Mouse (Mus musculus) limb, embryonic 14.5 days (tissue): ENCODE results near the gene Gm14326. TPM values are rescaled to one million over a fixed set of nuclear protein-coding genes. Genes with fewer than 3 reads are reported as not detected.
"Not testable (repeated sequence)": the region's sequence is repeated elsewhere in the genome, so short reads cannot be mapped to it uniquely, and the experiment has no call there.

Experiments
- ATAC-seq: fragments of 200-750 bp; cut with Nextera tagmentation; 2 replicates; pipeline ENCODE4 v1.8.0; 2017; ENCODE audit warnings: low read depth, moderate number of reproducible peaks, moderate TSS enrichment; ENCODE audit not compliant: low FRiP score
- DNase-seq: peaks from one replicate; pipeline ENCODE4 v3.0.0-alpha.2; 2015; ENCODE audit warnings: low spot score
- H3K27ac ChIP-seq: fragments of 300-500 bp; sonication (generic); replicated peaks from 2 replicates; pipeline ENCODE4 v1.5.1; 2014; ENCODE audit warnings: low read depth, mild to moderate bottlenecking, low read length, moderate library complexity, mixed read lengths
- H3K27me3 ChIP-seq: fragments of 300-500 bp; sonication (generic); 2 replicates; pipeline ENCODE4 v1.6.1; 2014; ENCODE audit warnings: low read length, mixed read lengths; ENCODE audit not compliant: control insufficient read depth, insufficient read depth
- H3K36me3 ChIP-seq: fragments of 300-500 bp; sonication (generic); 2 replicates; pipeline ENCODE4 v1.6.1; 2014; ENCODE audit warnings: mild to moderate bottlenecking, low read length, moderate library complexity, mixed read lengths; ENCODE audit not compliant: control insufficient read depth, insufficient read depth
- H3K4me1 ChIP-seq: fragments of 300-500 bp; sonication (generic); 2 replicates; pipeline ENCODE4 v1.6.1; 2014; ENCODE audit warnings: antibody characterized with exemption, low read length, mixed read lengths; ENCODE audit not compliant: control insufficient read depth, insufficient read depth
- H3K4me2 ChIP-seq: fragments of 300-500 bp; sonication (generic); replicated peaks from 2 replicates; pipeline ENCODE4 v1.6.1; 2014; ENCODE audit warnings: low read depth, mild to moderate bottlenecking, low read length, moderate library complexity; ENCODE audit not compliant: severe bottlenecking
- H3K4me3 ChIP-seq: fragments of 300-500 bp; sonication (generic); replicated peaks from 2 replicates; pipeline ENCODE4 v1.5.1; 2014; ENCODE audit warnings: low read length
- H3K9ac ChIP-seq: fragments of 300-500 bp; sonication (generic); 2 replicates; pipeline ENCODE4 v1.6.1; 2014; ENCODE audit warnings: mild to moderate bottlenecking, low read depth, low read length, moderate library complexity; ENCODE audit not compliant: severe bottlenecking
- H3K9me3 ChIP-seq: fragments of 300-500 bp; sonication (generic); 2 replicates; pipeline ENCODE4 v1.6.1; 2016; ENCODE audit warnings: low read length; ENCODE audit not compliant: control insufficient read depth
- WGBS: fragments of 180-500 bp; shearing (Covaris S2); extraction: QIAGEN DNeasy Blood & Tissue Kit; methylation state at CpG from one replicate; pipeline ENCODE4 v1.1.7; 2014; 5-methylcytosine and 5-hydroxymethylcytosine counted together
- polyA plus RNA-seq, 2 experiments: library from polyadenylated mRNA; depleted of rRNA in 1 of 2; stranded (reverse) in 1 of 2; unstranded in 1 of 2; fragments of >200 nt; fragmentation: Nextera tagmentation in 1 of 2; extraction: Ambion mirVana in 1 of 2; gene quantifications; 2 replicates each; pipeline versions ENCODE4 v1.2.1 to v1.2.3; 2012 to 2014

The Gm14326 gene
- polyA plus RNA-seq (2012; rRNA removed), result 7.2 and 9.6 TPM in 2 replicates
- polyA plus RNA-seq (2014; fragmentation: Nextera tagmentation; extraction: Ambion mirVana), result 19.6 and 22.1 TPM in 2 replicates

DNA sequence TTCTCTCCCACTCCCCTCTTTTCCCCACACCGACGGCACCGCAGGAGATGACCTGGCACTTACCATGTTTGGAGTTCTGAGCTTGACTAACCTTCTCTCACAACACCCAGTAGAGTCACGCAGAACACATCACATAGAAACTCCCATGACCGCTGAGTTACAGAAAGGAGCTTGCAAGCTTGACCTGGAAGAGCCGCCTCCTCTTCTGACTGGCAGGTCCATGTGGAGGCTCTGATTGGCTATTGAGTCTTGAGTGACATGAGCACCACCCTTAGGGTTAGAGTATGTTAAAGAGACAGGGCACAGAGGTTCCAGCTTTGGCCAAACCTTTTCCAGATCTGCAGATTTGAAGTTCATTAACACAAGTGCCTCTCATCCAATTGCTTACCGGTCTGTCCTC lies at the start of gene Gm14326:
Gene Gm14326 (minus strand): TSS at position 153 of the 400 bp plus-strand sequence.
- whole genome bisulfite sequencing, result 0% methylated on average over 4 of the region's 7 CpGs
- not testable (repeated sequence) for DNase-seq

DNA sequence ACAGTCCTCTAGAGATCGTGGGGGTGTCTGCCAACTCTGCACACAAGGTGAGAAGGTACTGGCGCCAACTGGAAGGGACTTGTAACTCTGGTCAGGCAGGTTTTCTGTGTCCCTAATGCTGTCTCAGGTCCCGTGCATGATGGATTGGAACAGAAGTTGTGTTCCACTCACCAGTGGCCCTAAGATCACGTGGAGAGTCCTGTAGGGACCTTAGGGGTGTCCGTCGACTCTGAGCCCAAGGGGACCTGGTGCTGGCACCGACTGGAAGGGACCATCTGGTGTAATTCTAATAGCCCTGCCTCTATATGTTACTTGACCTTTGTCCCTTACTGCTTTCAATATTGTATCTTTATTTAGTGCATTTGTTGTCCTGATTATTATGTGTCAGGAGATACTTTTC lies 17.7 kb upstream of the Gm14326 start:
- DNase-seq, H3K9me3 ChIP-seq, H3K27ac ChIP-seq, H3K36me3 ChIP-seq, H3K9ac ChIP-seq, H3K27me3 ChIP-seq, H3K4me2 ChIP-seq, H3K4me1 ChIP-seq, ATAC-seq, H3K4me3 ChIP-seq: not testable (repeated sequence)
- WGBS, result 69% methylated on average over 4 of the region's 7 CpGs

More for the DNA sequence above, at the start of gene Gm14326:
- H3K36me3 ChIP-seq, ATAC-seq, H3K4me1 ChIP-seq, H3K27ac ChIP-seq, H3K27me3 ChIP-seq, H3K9me3 ChIP-seq: not testable (repeated sequence)
- Histone ChIP-seq H3K4me3 (peak within 1 kb of the TSS; percentile 35), H3K4me2 (peak within 1 kb of the TSS; percentile 30), H3K9ac (peak within 1 kb of the TSS; percentile 34; the same call in 1 of the 2 replicates)

DNA sequence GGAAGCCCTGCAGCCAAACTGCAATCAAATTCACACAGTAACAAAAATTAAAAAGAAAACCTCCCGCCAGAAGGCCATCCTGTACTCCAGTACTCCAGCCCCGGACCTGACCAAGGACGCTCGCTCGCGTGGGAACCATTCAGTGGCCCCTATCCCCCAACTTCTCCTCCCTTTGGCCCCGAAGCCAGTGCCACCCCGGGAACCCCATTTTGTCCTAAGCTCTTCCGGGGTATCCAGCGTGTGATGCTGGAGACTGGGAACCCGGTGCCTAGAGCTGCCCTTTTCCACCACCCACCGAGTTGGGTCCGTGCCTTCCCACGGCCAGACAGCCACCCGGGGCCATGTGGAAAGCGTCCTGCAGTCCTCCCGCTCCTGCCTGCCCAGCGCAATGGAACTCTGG lies 363 bp downstream of the Gm14326 start:
- WGBS, result 0% methylated on average over 16 of the region's 18 CpGs
- peak overlapping the region; percentile 35 for H3K4me3 ChIP-seq
- H3K36me3 ChIP-seq, ATAC-seq, H3K4me1 ChIP-seq, DNase-seq, H3K27ac ChIP-seq, H3K9me3 ChIP-seq, H3K27me3 ChIP-seq: not testable (repeated sequence)
- peak overlapping the region; percentile 30 for H3K4me2 ChIP-seq
- H3K9ac ChIP-seq, result peak overlapping the region; percentile 34; the same call in 1 of the 2 replicates

DNA sequence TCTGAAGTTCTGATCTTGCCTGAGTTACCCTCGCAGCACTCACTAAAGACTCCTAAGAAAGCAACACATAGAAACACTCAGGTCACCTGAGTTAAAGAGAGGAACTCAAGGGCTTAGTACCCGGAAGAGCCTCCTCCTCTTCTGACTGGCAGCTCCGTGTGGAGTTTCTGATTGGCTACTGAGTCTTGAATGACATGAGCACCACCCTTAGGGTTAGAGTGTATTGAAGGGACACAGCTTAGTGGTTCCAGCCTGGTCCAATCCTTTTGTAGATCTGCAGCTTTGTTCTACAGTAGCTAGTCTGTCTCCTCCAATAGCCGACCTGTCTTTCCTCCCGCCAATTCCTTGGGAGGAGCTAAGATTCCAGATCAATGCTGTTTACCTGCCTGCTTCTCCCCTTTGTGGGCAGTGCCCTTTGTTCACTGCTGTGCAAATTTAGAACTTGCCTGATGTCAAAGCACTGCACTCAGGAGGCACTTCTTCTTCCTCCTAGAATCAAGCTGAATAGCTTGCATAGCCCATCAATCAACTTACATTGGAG lies 31.5 kb downstream of the Gm14326 start, which contains the start of gene Zfp972:
Gene Zfp972 (minus strand): TSS at position 51 of the 541 bp plus-strand sequence.
- H3K27me3 ChIP-seq, H3K4me3 ChIP-seq, H3K36me3 ChIP-seq, ATAC-seq, H3K9me3 ChIP-seq, H3K4me1 ChIP-seq, DNase-seq, H3K27ac ChIP-seq, H3K9ac ChIP-seq, H3K4me2 ChIP-seq: not testable (repeated sequence)
- 62% methylated on average over 3 of the region's 5 CpGs for WGBS

DNA sequence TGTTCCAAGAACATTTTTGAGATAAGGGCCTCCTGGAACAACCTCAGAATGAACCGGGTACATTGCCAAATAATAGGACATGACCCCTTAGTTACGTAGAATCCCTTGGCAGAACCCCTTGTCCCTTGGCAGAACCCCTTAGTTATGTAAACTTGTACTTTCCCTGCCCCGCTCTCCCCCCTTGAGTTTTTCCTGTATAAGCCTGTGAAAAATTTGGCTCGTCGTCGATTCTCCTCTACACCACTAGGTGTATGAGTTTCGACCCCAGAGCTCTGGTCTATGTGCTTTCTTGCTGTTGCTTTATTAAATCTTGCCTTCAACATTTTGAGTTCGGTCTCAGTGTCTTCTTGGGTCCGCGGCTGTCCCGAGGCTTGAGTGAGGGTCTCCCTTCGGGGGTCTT lies 53.8 kb downstream of the Gm14326 start:
- no CpG with 5 or more reads among the region's 12 CpGs for WGBS
- H3K9ac ChIP-seq, H3K36me3 ChIP-seq, H3K4me2 ChIP-seq, H3K4me3 ChIP-seq, ATAC-seq, DNase-seq, H3K27ac ChIP-seq, H3K4me1 ChIP-seq, H3K9me3 ChIP-seq, H3K27me3 ChIP-seq: not testable (repeated sequence)

DNA sequence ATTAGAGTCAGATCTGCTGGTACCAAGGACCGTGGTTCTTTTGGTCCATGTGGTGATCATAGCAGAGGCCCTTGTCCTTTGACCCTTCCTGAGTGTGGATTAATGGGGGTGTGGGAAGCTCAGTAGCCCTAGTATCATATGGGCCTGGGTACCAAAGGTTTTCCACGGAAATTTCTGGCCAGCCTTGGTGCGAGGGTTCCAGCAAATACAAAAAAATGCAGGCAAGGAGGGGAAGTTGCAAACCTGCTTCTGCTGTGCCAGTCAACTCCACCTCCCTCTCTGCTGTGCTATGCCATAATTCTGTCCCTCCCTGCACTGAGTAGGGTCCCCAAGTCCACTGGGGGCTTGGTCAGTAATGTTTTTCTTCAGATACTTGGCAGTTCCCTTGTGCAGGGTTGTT lies 58.9 kb downstream of the Gm14326 start:
- not testable (repeated sequence) for ATAC-seq, H3K4me3 ChIP-seq

DNA sequence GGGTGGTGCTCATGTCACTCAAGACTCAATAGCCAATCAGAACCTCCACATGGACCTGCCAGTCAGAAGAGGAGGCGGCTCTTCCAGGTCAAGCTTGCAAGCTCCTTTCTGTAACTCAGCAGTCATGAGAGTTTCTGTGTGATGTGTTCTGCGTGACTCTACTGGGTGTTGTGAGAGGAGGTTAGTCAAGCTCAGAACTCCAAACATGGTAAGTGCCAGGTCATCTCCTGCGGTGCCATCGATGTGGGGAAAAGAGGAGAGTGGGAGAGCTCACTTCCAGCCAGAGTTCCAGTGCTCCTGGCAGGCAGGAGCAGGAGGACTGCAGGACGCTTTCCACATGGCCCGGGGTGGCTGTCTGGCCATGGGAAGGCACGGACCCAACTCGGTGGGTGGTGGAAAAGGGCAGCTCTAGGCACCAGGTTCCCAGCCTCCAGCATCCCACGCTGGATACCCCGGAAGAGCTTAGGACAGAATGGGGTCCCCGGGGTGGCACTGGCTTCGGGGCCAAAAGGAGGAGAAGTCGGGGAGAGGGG lies 60.0 kb downstream of the Gm14326 start, which contains the start of gene Gm14327:
Gene Gm14327 (plus strand): TSS at position 51 of the 533 bp plus-strand sequence.
- not testable (repeated sequence) for DNase-seq, H3K9me3 ChIP-seq, H3K4me1 ChIP-seq, H3K27me3 ChIP-seq, H3K27ac ChIP-seq, H3K9ac ChIP-seq, ATAC-seq, H3K36me3 ChIP-seq, H3K4me2 ChIP-seq
- H3K4me3 ChIP-seq, result peak within 1 kb of the TSS; percentile 18; the same call in 1 of the 2 replicates
- WGBS, result 35% methylated on average over 6 of the region's 13 CpGs

More for the DNA sequence above, 58.9 kb downstream of the Gm14326 start:
- DNase-seq, H3K27ac ChIP-seq, H3K27me3 ChIP-seq, H3K9ac ChIP-seq, H3K4me1 ChIP-seq, H3K36me3 ChIP-seq, H3K9me3 ChIP-seq, H3K4me2 ChIP-seq: not testable (repeated sequence)
- 65% methylated on average over 2 of the region's 3 CpGs for WGBS

DNA sequence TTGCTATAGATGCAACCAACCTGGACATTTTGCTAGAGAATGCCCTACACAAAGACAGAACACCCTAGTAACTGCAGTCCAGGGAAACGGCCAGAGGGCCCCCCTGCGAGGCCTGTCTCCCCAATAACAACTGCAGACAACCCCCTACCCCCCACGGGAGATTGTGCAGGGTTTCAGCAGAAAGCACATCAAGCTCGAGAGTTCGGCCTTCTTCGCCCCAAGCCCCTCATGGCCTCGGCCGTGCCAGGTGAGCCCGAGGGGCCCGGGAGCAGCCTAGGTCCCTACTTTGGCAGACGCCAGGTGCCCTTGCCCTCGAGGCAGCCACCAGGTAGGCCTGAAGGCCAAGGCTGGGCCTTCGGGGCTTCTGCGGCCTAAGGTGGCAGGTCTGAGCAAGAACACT lies 69.4 kb downstream of the Gm14326 start:
- H3K4me3 ChIP-seq, H3K4me1 ChIP-seq, H3K9ac ChIP-seq, ATAC-seq, H3K27me3 ChIP-seq, DNase-seq, H3K4me2 ChIP-seq, H3K9me3 ChIP-seq, H3K27ac ChIP-seq, H3K36me3 ChIP-seq: not testable (repeated sequence)
- 95% methylated on average over 10 of the region's 14 CpGs for WGBS
